Mouse (Mus musculus) embryonic facial prominence, embryonic 14.5 days (tissue): ENCODE measurements around the gene Ift74. TPM values are rescaled to one million over a fixed set of nuclear protein-coding genes. Genes with fewer than 3 reads are reported as not detected.
"Not testable (repeated sequence)": the region's sequence is repeated elsewhere in the genome, so short reads cannot be mapped to it uniquely, and the experiment has no call there.

Source experiments
- ATAC-seq: fragments of 200-750 bp; cut with Nextera tagmentation; 2 replicates; pipeline ENCODE4 v1.8.0; 2017; ENCODE audit warnings: low read depth, moderate number of reproducible peaks, moderate TSS enrichment
- DNase-seq: peaks from one replicate; pipeline ENCODE4 v3.0.0-alpha.2; 2015; ENCODE audit warnings: low spot score
- H3K27ac ChIP-seq: fragments of 300-500 bp; sonication (generic); replicated peaks from 2 replicates; pipeline ENCODE4 v1.5.1; 2014; ENCODE audit warnings: low read depth, mild to moderate bottlenecking, low read length, moderate library complexity
- H3K27me3 ChIP-seq: fragments of 300-500 bp; sonication (generic); replicated peaks from 2 replicates; pipeline ENCODE4 v1.6.1; 2014; ENCODE audit warnings: low read length; ENCODE audit not compliant: control insufficient read depth, insufficient read depth
- H3K36me3 ChIP-seq: fragments of 300-500 bp; sonication (generic); 2 replicates; pipeline ENCODE4 v1.6.1; 2014; ENCODE audit warnings: low read length, mixed read lengths; ENCODE audit not compliant: control insufficient read depth, insufficient read depth
- H3K4me1 ChIP-seq: fragments of 300-500 bp; sonication (generic); 2 replicates; pipeline ENCODE4 v1.6.1; 2014; ENCODE audit warnings: antibody characterized with exemption, low read length; ENCODE audit not compliant: control insufficient read depth, insufficient read depth
- H3K4me2 ChIP-seq: fragments of 300-500 bp; sonication (generic); 2 replicates; pipeline ENCODE4 v1.6.1; 2014; ENCODE audit warnings: low read depth, mild to moderate bottlenecking, low read length, moderate library complexity, mixed read lengths
- H3K4me3 ChIP-seq: fragments of 300-500 bp; sonication (generic); 2 replicates; pipeline ENCODE4 v1.5.1; 2014; ENCODE audit warnings: low read depth, mild to moderate bottlenecking, low read length
- H3K9ac ChIP-seq: fragments of 300-500 bp; sonication (generic); 2 replicates; pipeline ENCODE4 v1.6.1; 2014; ENCODE audit warnings: low read depth, mild to moderate bottlenecking, low read length, moderate library complexity, mixed read lengths
- H3K9me3 ChIP-seq: fragments of 300-500 bp; sonication (generic); 2 replicates; pipeline ENCODE4 v1.6.1; 2016; ENCODE audit warnings: low read length; ENCODE audit not compliant: control insufficient read depth
- WGBS: fragments of 180-500 bp; shearing (Covaris S2); extraction: QIAGEN DNeasy Blood & Tissue Kit; methylation state at CpG from one replicate; pipeline ENCODE4 v1.1.7; 2014; 5-methylcytosine and 5-hydroxymethylcytosine counted together
- polyA plus RNA-seq: library from polyadenylated mRNA; unstranded; fragments of >200 nt; fragmentation: Nextera tagmentation; extraction: Ambion mirVana; gene quantifications from 2 replicates; pipeline ENCODE4 v1.2.1, GENCODE M21; 2014

Ift74 gene
- polyA plus RNA-seq, 1 experiment from 2014 or later = 33.5 TPM

DNA sequence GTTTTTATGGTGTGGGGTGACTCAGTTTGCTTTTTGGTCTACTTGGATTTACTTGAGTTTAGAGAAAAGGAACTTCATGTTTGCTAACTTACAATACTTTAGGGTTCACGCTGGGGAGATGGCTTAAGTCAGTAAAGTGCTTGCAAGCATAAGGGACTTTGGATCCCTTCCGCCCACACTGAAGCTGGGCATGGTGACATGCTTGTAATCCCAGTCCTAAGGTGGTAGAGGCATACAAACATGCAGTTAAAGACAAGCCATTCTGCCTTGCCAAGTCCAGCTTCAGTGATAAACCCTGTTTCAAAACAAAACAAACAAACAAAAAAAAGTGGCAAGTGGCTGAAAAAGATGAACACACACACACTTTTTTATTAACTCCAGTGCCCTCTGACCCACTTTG, 66.9 kb downstream of the Ift74 start:
- H3K4me3 ChIP-seq = no peak overlapping the region
- ATAC-seq = no peak
- H3K27me3 ChIP-seq = no peaks in the 10 kb centered on the region
- H3K4me1 ChIP-seq = no peaks in the 10 kb centered on the region
- H3K27ac ChIP-seq = no peak overlapping the region
- no peak for DNase-seq
- H3K9me3 ChIP-seq = no peaks in the 10 kb centered on the region
- WGBS = 95% methylated on average over 2 of the region's 2 CpGs
- no peak overlapping the region for H3K4me2 ChIP-seq
- no peak overlapping the region for H3K9ac ChIP-seq
- peaks cover 23% of the 10 kb centered on the region for H3K36me3 ChIP-seq

DNA sequence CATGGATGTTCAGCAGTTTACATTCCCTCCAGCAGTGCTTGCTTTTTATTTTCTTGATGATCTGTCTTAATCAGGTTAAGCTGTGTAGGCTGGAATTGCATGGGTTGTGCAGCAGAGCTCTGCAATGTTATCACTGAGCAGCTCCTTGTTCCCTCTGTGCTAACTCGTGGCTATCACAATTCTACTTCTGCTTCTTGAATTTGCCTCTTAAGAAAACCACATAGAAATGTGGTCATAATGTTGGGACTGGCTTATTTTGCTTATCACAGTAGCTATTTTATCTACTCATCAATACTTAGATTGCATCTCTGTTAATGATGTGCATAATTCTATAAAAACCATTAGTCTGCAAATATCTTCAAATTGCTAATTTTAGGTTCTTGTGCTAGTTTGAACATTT, 67.7 kb downstream of the Ift74 start:
- Histone ChIP-seq H3K4me1 (no peaks in the 10 kb centered on the region), H3K27me3 (no peaks in the 10 kb centered on the region), H3K9ac (no peak overlapping the region), H3K9me3 (no peaks in the 10 kb centered on the region), H3K4me2 (no peak overlapping the region), H3K27ac (no peak overlapping the region), H3K36me3 (peaks cover 27% of the 10 kb centered on the region), H3K4me3 (no peak overlapping the region)
- ATAC-seq (no peak), DNase-seq (no peak)
- WGBS = 66% methylated on average over 1 of the region's 1 CpGs

GRCm38 (mm10) chr4:94683305-94683704, 69.0 kb downstream of the Ift74 start:
- no peak overlapping the region for H3K27ac ChIP-seq
- ATAC-seq (no peak), DNase-seq (peak; percentile 2)
- H3K9me3 ChIP-seq = no peaks in the 10 kb centered on the region
- H3K36me3 ChIP-seq = peaks cover 38% of the 10 kb centered on the region
- no peak overlapping the region for H3K4me2 ChIP-seq
- WGBS = 76% methylated on average over 5 of the region's 5 CpGs
- no peak overlapping the region for H3K4me3 ChIP-seq
- no peaks in the 10 kb centered on the region for H3K4me1 ChIP-seq
- no peak overlapping the region for H3K9ac ChIP-seq
- H3K27me3 ChIP-seq = no peaks in the 10 kb centered on the region

DNA sequence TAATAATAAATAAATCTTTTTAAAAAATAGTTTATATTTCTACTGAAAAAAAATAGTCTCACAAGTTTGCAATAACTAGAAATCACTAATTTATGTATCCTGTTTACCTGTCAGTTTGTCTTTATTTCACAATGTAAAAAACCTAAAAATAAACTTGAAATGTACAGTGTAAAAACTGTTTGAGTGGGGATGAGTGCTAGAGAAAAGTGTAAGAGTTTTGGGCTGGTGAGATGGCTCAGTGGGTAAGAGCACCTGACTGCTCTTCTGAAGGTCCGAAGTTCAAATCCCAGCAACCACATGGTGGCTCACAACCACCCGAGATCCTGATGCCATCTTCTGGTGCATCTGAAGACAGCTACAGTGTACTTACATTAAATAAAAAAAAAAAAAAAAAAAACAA, 75.5 kb downstream of the Ift74 start:
- not testable (repeated sequence) for DNase-seq, H3K4me3 ChIP-seq, H3K27me3 ChIP-seq, ATAC-seq, H3K4me2 ChIP-seq, H3K9ac ChIP-seq, H3K4me1 ChIP-seq, H3K27ac ChIP-seq, H3K9me3 ChIP-seq
- 85% methylated on average over 2 of the region's 2 CpGs for WGBS
- H3K36me3 ChIP-seq = peaks cover 35% of the 10 kb centered on the region

- DNase-seq (no peak), ATAC-seq (no peak)
- Histone ChIP-seq H3K4me2 (no peak overlapping the region), H3K27ac (no peak overlapping the region), H3K9ac (no peak overlapping the region), H3K9me3 (no peaks in the 10 kb centered on the region), H3K4me3 (no peak overlapping the region), H3K4me1 (no peaks in the 10 kb centered on the region), H3K27me3 (no peaks in the 10 kb centered on the region), H3K36me3 (peaks cover 35% of the 10 kb centered on the region)
- WGBS = 88% methylated on average over 4 of the region's 4 CpGs
These were observed 76.8 kb downstream of the Ift74 start for GRCm38 (mm10) chr4:94691078-94691477.

- DNase-seq (no peak), ATAC-seq (no peak)
- Histone ChIP-seq H3K27ac (no peak overlapping the region), H3K4me2 (no peak overlapping the region), H3K36me3 (peaks cover 29% of the 10 kb centered on the region), H3K4me1 (no peaks in the 10 kb centered on the region), H3K9me3 (no peaks in the 10 kb centered on the region), H3K27me3 (no peaks in the 10 kb centered on the region), H3K9ac (no peak overlapping the region), H3K4me3 (no peak overlapping the region)
- WGBS = 81% methylated on average over 2 of the region's 2 CpGs
These were observed 77.9 kb downstream of the Ift74 start for GRCm38 (mm10) chr4:94692175-94692574.

DNA sequence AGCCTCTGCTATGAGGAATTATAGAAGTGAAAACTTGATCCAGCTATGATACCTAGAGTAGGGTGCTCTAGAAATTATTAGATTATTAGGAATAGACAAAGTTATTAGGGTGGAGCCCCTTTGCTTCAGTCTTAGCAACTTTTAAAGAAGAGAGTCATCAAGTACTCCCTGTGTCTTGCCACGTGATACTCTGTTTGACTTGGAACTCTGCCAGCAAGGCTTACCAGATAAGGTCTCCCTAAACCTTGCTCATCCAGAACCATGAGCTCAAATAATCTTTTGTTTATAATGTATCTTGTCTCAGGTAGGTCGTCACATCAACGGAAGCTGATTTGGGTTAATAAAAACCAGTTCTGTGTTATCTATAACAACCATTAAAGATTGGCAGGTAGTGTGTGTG, 82.1 kb downstream of the Ift74 start:
- Histone ChIP-seq H3K27me3 (no peaks in the 10 kb centered on the region), H3K4me1 (no peaks in the 10 kb centered on the region), H3K4me3 (no peak overlapping the region), H3K4me2 (no peak overlapping the region), H3K9ac (no peak overlapping the region), H3K36me3 (peaks cover 12% of the 10 kb centered on the region; the same call in 1 of the 2 replicates), H3K27ac (no peak overlapping the region), H3K9me3 (no peaks in the 10 kb centered on the region)
- no peak for ATAC-seq
- 61% methylated on average over 3 of the region's 3 CpGs for WGBS
- peak; percentile 6 for DNase-seq

DNA sequence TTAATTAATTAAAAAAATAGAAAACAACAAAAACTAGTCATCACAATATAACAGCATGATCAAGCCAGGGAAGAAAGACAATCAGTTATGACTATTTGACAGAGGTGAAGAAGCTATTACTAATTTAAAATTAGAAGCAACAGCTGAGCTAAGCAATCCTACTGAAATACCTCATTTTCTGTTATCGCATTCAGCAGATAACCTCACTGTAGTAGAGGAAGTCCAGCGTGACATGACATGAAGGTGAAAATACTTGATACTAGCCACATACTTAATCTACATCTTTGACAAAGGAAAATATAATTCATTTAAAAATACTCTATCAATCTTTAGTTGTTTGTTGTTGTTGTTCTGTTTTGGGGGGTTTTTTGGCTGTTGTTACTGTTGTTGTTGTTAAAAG, 96.7 kb downstream of the Ift74 start:
- 84% methylated on average over 2 of the region's 2 CpGs for WGBS
- H3K9ac ChIP-seq = no peak overlapping the region
- H3K4me1 ChIP-seq = no peaks in the 10 kb centered on the region
- no peaks in the 10 kb centered on the region for H3K27me3 ChIP-seq
- H3K4me3 ChIP-seq = no peak overlapping the region
- no peak overlapping the region for H3K27ac ChIP-seq
- no peaks in the 10 kb centered on the region for H3K36me3 ChIP-seq
- DNase-seq (no peak), ATAC-seq (no peak)
- H3K9me3 ChIP-seq = no peaks in the 10 kb centered on the region
- no peak overlapping the region for H3K4me2 ChIP-seq

DNA sequence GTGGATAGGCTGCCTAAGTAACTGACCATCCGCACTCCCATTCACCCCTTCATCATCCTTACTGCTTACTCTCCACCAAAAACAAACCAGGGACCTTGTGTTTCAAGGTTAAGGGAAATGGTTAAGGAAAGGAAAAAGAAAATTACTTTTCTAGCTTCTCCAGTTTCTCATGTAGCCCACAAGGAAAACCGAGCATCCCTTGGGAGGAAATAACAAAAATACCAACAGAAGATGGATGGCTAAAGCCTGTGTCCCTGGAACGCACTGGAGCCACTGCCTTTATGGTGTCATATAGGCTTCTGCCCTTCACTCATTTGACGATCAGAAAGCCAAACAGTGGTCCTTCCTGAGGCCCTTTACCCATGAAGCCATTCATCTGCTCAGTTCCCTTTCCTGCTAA, 97.1 kb downstream of the Ift74 start:
- H3K4me1 ChIP-seq = no peaks in the 10 kb centered on the region
- no peaks in the 10 kb centered on the region for H3K36me3 ChIP-seq
- no peak overlapping the region for H3K27ac ChIP-seq
- ATAC-seq (no peak), DNase-seq (no peak)
- no peaks in the 10 kb centered on the region for H3K27me3 ChIP-seq
- H3K9ac ChIP-seq = no peak overlapping the region
- H3K4me3 ChIP-seq = no peak overlapping the region
- 60% methylated on average over 4 of the region's 4 CpGs for WGBS
- no peaks in the 10 kb centered on the region for H3K9me3 ChIP-seq
- H3K4me2 ChIP-seq = no peak overlapping the region
